14 mouse cellular contexts compared by ENCODE assay signal in genomic region chr9:62190474-62190873, GRCm38 (mm10).
DNase-seq lines count a peak whose midpoint lies in the region; ATAC-seq and TF ChIP-seq lines count a peak whose summit lies in the region.
"Had no signal": no experiment of that assay in that cellular context is flagged by ENCODE, and none has a peak within 500 bp of the region (broad histone marks: within the 10 kb centered on the region; RNA-seq: fewer than 3 reads in every experiment).

No protein-coding gene starts in this region.

- no peaks in the 10 kb centered on the region for H3K27me3 ChIP-seq in hindbrain, embryonic 11.5 days (ENCODE audit: control insufficient read depth, insufficient read depth, low read length)
- no peaks in the 10 kb centered on the region for H3K27me3 ChIP-seq in midbrain, postnatal 0 days (ENCODE audit: insufficient read depth, low read length)
- H3K27me3 ChIP-seq in heart, embryonic 11.5 days (ENCODE audit: control insufficient read depth, insufficient read depth, low read length) = 0 out of 2 replicates have a peak, but pooled peaks cover 2% of the 10 kb centered on the region

- DNase-seq in gastrocnemius, adult 18-20 months (ENCODE audit: low spot score) = peak; percentile 24
- DNase-seq in gastrocnemius, adult 8-10 months (ENCODE audit: low spot score in 2 of 2) = no peak
- DNase-seq in brain, adult 2 months (ENCODE audit: low read depth, low spot score) = peak; percentile 78
- DNase-seq in hindbrain, embryonic 11.5 days (ENCODE audit: low spot score) = peak; percentile 49
- peak; percentile 76 for DNase-seq in midbrain, postnatal 0 days (ENCODE audit: low spot score)
- DNase-seq in lung, adult 18-20 months = no peak
- DNase-seq: adrenal gland, adult 2 months; heart, adult 11 months; kidney, adult 8-10 months; layer of hippocampus, postnatal 36 days; lung, postnatal 10 days; thymus, postnatal 36 days had no signal

- H3K9me3 ChIP-seq in hindbrain, embryonic 11.5 days (ENCODE audit: control insufficient read depth, low read length) = no peaks in the 10 kb centered on the region
- no peaks in the 10 kb centered on the region for H3K9me3 ChIP-seq in midbrain, postnatal 0 days (ENCODE audit: low read length)
- no peaks in the 10 kb centered on the region for H3K9me3 ChIP-seq in heart, embryonic 11.5 days (replicated peaks; ENCODE audit: control insufficient read depth, low read length)

- H3K27ac ChIP-seq in hindbrain, embryonic 11.5 days (ENCODE audit: low read depth, low read length) = 0 out of 2 replicates have a peak overlapping the region, but pooled peaks have one; percentile 31
- peak overlapping the region; percentile 21 for H3K27ac ChIP-seq in midbrain, postnatal 0 days (ENCODE audit: low read depth, low read length)
- H3K27ac ChIP-seq in heart, embryonic 11.5 days (ENCODE audit: low read depth, low read length) = no peak overlapping the region

- no peaks in the 10 kb centered on the region for H3K36me3 ChIP-seq in hindbrain, embryonic 11.5 days (ENCODE audit: control insufficient read depth, insufficient read depth, low read length)
- H3K36me3 ChIP-seq in midbrain, postnatal 0 days (ENCODE audit: insufficient read depth, low read length) = no peaks in the 10 kb centered on the region
- H3K36me3 ChIP-seq in heart, embryonic 11.5 days (ENCODE audit: control insufficient read depth, insufficient read depth, low read length) = no peaks in the 10 kb centered on the region

- no peak overlapping the region for H3K4me2 ChIP-seq in hindbrain, embryonic 11.5 days (replicated peaks; ENCODE audit: low read depth, low read length)
- H3K4me2 ChIP-seq in midbrain, postnatal 0 days (ENCODE audit: low read depth, low read length, poor library complexity, severe bottlenecking) = no peak overlapping the region
- H3K4me2 ChIP-seq in heart, embryonic 11.5 days = no peak overlapping the region

- no peak; the same call in 1 of the 2 replicates for ATAC-seq in hindbrain, embryonic 11.5 days (ENCODE audit: low FRiP score)
- 0 out of 2 replicates have a peak, but pooled peaks have one; percentile 54 for ATAC-seq in midbrain, postnatal 0 days (ENCODE audit: low FRiP score)
- no peak for ATAC-seq in heart, embryonic 11.5 days (replicated peaks; ENCODE audit: insufficient number of reproducible peaks, low FRiP score, low TSS enrichment)
- ATAC-seq: CD4-positive, CD25-positive, alpha-beta regulatory T cell, adult 4 months had no signal

- no peak for TF ChIP-seq CTCF in midbrain, postnatal 0 days (IDR thresholded peaks at IDR 0.05)

- H3K9ac ChIP-seq in hindbrain, embryonic 11.5 days (ENCODE audit: low read depth, low read length) = no peak overlapping the region
- no peak overlapping the region for H3K9ac ChIP-seq in midbrain, postnatal 0 days (replicated peaks; ENCODE audit: low read length, poor library complexity, severe bottlenecking)
- H3K9ac ChIP-seq in heart, embryonic 11.5 days (ENCODE audit: low read depth, low read length) = no peak overlapping the region

- WGBS in hindbrain, embryonic 11.5 days = 25% methylated on average over 6 of the region's 6 CpGs
- WGBS in midbrain, postnatal 0 days = 22% methylated on average over 6 of the region's 6 CpGs
- WGBS in heart, embryonic 11.5 days (ENCODE audit: insufficient replicate concordance) = 58% methylated on average over 6 of the region's 6 CpGs

- no peak overlapping the region for H3K4me3 ChIP-seq in hindbrain, embryonic 11.5 days (ENCODE audit: low read depth, low read length)
- H3K4me3 ChIP-seq in midbrain, postnatal 0 days (ENCODE audit: low read depth, low read length) = no peak overlapping the region
- H3K4me3 ChIP-seq in heart, embryonic 11.5 days (ENCODE audit: low read depth, low read length) = no peak overlapping the region

- H3K4me1 ChIP-seq in hindbrain, embryonic 11.5 days (replicated peaks; ENCODE audit: control insufficient read depth, insufficient read depth, low read length) = peaks cover 5% of the 10 kb centered on the region; the same call in 1 of the 2 replicates
- peaks cover 16% of the 10 kb centered on the region; the same call in 1 of the 2 replicates for H3K4me1 ChIP-seq in midbrain, postnatal 0 days (ENCODE audit: insufficient read depth, low read length)
- peaks cover 3% of the 10 kb centered on the region; the same call in 1 of the 2 replicates for H3K4me1 ChIP-seq in heart, embryonic 11.5 days (ENCODE audit: control insufficient read depth, insufficient read depth, low read length)

Comparison
In these comparisons a context has a peak if more than half of its experiments do, and no peak if none do; other contexts are left out.
1. DNase-seq: peak in gastrocnemius, adult 18-20 months (single experiment), brain, adult 2 months (single experiment), hindbrain, embryonic 11.5 days (single experiment) and midbrain, postnatal 0 days (single experiment); none in gastrocnemius, adult 8-10 months (0 of 2) and lung, adult 18-20 months (0 of 2).